Mouse (Mus musculus): ENCODE measurements around the gene Agap3. TPM values are rescaled to one million over a fixed set of nuclear protein-coding genes. Genes with fewer than 3 reads are reported as not detected.

Gene Agap3
- polyA plus RNA-seq, 1 experiment from 2014 or later = 80.9 TPM

DNA sequence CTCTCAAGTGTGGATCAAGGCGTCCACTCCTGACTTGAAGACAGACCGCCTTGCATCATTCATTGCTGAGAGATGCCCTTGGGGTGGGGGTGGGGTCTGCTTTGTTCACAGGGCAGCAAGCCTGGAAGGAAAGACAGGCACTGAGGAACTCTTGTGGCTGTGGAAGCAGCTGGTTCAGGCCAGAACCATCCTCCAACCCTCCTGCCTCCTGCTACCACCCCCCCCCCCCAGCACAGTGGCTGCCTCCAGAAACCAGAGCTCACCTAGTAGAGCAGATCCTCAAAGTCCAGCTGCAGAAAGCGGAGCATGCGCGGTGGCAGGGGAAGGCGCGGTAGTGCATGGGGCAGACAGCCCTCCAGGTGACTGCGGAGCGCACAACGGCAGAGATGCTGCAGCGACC, 81.4 kb downstream of the Agap3 start:
- no peak for ATAC-seq (ENCODE audit: low read depth)
- no peak overlapping the region for H3K4me2 ChIP-seq
- no peaks in the 10 kb centered on the region for H3K36me3 ChIP-seq
- H3K4me3 ChIP-seq = no peak overlapping the region
- H3K27ac ChIP-seq (replicated peaks) = no peak overlapping the region
- H3K9ac ChIP-seq = no peak overlapping the region
- peaks cover 48% of the 10 kb centered on the region for H3K27me3 ChIP-seq
- H3K9me3 ChIP-seq = no peaks in the 10 kb centered on the region
- 48% methylated on average over 11 of the region's 11 CpGs for WGBS
- H3K4me1 ChIP-seq (replicated peaks) = peaks cover 22% of the 10 kb centered on the region

DNA sequence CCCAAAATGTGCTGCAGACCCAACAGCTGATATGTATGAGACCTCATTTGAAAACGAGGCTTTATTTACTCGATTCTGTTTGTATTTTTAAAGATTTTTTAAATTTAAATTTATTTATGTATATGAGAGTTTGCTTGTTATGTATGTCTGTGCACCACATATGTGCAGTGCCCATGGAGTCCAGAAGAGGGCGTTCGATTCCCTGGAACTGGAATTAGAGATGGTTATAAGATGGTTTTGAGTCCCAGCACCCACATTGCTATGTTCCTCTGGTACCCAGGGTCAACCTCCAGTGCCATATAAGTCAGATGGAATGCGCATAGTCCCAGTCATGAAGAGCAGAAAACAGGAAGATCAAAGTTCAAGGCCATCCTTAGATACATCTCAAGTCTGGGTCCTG, 82.3 kb downstream of the Agap3 start:
- H3K27me3 ChIP-seq = peaks cover 39% of the 10 kb centered on the region
- peaks cover 19% of the 10 kb centered on the region for H3K4me1 ChIP-seq (replicated peaks)
- no peaks in the 10 kb centered on the region for H3K36me3 ChIP-seq
- H3K9me3 ChIP-seq = no peaks in the 10 kb centered on the region
- WGBS = 57% methylated on average over 5 of the region's 5 CpGs
- H3K4me3 ChIP-seq = no peak overlapping the region
- no peak for ATAC-seq (ENCODE audit: low read depth)
- no peak overlapping the region for H3K4me2 ChIP-seq
- H3K27ac ChIP-seq (replicated peaks) = no peak overlapping the region
- no peak overlapping the region for H3K9ac ChIP-seq

DNA sequence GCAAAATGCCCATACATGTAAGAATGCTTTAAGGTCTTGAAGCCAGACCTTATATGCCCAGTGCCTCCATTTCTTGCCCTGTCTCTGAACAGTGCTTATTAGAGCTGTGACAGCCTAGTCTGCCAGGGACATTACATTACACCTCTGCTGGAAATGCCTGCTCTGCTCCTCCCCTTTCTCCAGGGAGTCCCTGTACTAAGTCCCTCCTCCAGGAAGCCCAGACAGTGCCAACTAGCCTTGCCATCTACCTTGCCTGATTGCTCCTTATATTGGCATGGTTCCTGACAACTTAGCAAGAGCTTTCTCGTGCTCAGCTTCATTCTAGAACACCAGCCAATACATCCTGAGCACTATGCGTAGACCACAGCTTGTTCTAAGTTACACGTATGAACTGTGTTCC, 83.8 kb downstream of the Agap3 start:
- Histone ChIP-seq H3K27ac (replicated peaks) (no peak overlapping the region), H3K4me1 (replicated peaks) (peaks cover 20% of the 10 kb centered on the region), H3K9me3 (no peaks in the 10 kb centered on the region), H3K4me3 (no peak overlapping the region), H3K36me3 (no peaks in the 10 kb centered on the region), H3K4me2 (no peak overlapping the region), H3K27me3 (peaks cover 33% of the 10 kb centered on the region), H3K9ac (no peak overlapping the region)
- no peak for ATAC-seq (ENCODE audit: low read depth)
- 85% methylated on average over 3 of the region's 3 CpGs for WGBS

DNA sequence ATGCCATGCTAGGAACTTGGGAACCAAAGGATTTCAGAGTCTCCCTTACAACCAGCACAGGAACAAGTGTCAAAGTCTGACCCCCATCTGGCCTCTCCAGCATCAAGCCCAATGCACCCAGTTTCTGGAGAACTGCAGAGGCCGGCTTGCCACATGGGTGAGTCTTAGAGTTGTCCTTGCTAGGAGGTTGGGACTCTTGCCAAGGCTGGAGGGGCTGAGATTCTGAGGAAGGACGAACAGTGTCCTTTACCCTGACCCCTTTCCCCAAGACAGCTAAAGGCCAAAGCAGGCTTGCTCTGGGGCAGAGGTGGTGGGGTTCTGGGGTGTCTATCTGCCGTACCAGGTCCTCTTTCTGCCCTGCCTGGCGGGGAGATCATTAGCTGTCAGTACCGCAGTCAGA, 84.5 kb downstream of the Agap3 start:
- 59% methylated on average over 5 of the region's 5 CpGs for WGBS
- no peak for ATAC-seq (ENCODE audit: low read depth)
- no peak overlapping the region for H3K4me2 ChIP-seq
- no peak overlapping the region for H3K4me3 ChIP-seq
- H3K36me3 ChIP-seq = no peaks in the 10 kb centered on the region
- no peak overlapping the region for H3K9ac ChIP-seq
- H3K4me1 ChIP-seq (replicated peaks) = peaks cover 27% of the 10 kb centered on the region
- no peak overlapping the region for H3K27ac ChIP-seq (replicated peaks)
- H3K9me3 ChIP-seq = no peaks in the 10 kb centered on the region
- peaks cover 25% of the 10 kb centered on the region for H3K27me3 ChIP-seq

DNA sequence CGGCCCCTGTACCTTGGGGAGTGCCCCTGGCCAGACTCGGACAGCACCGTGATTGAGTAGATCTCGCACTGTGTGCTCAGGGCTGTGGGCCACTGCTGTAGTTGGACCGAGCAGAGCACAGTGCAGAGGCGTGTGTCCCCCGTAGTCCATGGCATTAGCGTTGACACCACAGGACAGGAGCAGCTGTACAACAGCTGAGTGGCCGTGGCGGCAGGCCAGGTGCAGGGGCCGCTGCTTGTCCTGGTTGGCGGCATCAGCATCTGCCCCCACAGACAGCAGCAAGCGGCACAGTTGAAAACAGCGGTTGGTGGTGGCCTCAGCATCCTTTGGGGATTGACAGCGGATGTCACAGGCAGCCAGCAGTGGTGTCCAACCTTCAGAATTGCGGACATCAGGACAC, 85.6 kb downstream of the Agap3 start:
- no peak overlapping the region for H3K4me3 ChIP-seq
- ATAC-seq (ENCODE audit: low read depth) = no peak
- H3K9ac ChIP-seq = no peak overlapping the region
- no peaks in the 10 kb centered on the region for H3K36me3 ChIP-seq
- no peak overlapping the region for H3K27ac ChIP-seq (replicated peaks)
- peaks cover 14% of the 10 kb centered on the region for H3K27me3 ChIP-seq
- H3K9me3 ChIP-seq = no peaks in the 10 kb centered on the region
- 63% methylated on average over 16 of the region's 16 CpGs for WGBS
- H3K4me2 ChIP-seq = no peak overlapping the region
- H3K4me1 ChIP-seq (replicated peaks) = peaks cover 27% of the 10 kb centered on the region

DNA sequence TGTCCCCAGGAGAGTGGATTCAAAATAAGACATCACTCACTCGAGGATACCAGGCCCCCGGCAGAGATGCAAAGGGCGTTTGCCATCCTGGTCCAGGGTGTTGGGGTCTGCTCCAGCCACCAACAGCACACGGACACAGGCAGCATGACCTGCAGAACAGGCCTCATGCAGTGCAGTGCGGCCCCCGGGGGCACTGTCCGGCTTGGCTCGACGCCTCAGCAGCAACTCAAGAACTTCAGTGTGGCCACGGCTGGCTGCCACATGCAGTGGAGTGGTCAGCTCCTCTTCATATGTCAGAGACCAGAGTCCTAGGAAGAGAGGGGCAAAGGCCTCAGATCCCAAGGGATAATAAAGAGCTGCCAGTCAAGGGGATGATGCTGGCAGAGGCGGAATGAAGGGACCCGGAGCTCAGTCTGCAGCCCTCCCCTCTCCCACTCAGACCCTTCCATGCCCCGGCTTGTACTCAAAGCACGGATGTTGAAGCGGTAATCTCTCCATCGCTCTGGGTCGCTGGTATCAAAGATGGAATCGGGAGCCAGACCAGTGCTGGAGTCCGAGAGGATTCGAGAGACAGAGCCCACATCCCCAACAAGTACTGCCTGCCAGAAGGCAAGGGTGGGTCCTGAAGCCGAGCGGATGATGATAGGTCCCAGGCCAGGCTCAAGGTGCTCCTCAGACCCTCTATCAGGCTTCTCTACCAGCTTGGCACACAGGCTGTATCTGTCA, 87.8 kb downstream of the Agap3 start:
- no peak for ATAC-seq (ENCODE audit: low read depth)
- Histone ChIP-seq H3K4me2 (no peak overlapping the region), H3K4me3 (no peak overlapping the region), H3K9ac (no peak overlapping the region), H3K4me1 (replicated peaks) (peaks cover 27% of the 10 kb centered on the region), H3K9me3 (no peaks in the 10 kb centered on the region), H3K27ac (replicated peaks) (no peak overlapping the region), H3K27me3 (peaks cover 9% of the 10 kb centered on the region; the same call in 1 of the 2 replicates), H3K36me3 (no peaks in the 10 kb centered on the region)
- 86% methylated on average over 22 of the region's 22 CpGs for WGBS

DNA sequence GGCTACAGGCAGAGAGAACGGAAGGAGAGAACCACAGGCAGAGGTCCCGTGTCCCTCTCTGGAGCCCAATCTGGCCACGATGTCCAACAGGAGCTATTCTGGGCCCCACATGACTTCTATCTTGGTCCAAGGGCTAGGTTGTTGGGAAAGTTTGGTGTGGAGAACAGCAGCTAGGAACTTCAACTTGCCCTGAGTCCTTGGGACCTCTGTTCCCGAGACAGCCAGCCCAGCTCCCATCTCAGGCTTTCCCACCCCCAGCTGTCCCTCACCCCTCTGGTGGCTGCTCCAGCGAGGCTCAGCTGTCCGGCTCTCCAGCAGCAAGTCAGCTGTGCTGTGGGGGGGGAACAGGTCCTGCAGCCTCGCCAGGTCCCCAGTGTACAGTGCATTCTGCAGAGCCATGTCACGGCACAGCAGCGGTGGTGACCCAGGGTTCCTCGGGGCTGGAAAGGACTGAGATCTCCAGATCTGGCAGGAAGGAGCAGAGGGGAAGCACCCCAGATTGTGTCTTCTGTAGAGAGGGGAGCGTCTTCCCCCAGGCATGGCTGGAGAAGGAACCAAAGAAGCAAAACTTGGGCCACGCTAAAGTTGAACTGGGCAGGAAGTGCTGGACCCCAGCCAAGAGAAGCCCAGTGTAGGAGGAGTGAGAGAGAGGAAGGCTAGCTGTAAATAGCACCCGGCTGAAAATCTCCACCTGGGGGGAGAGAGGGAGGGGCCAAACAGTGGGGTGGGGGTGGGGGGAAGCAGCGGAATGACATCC, 88.6 kb downstream of the Agap3 start, which contains the start of gene Asb10:
Asb10 (minus strand) TSS at position 592 of the 757 bp plus-strand sequence.
- Histone ChIP-seq H3K9ac (no peak within 1 kb of the TSS), H3K27me3 (peaks cover 6% of the 10 kb centered on the region; the same call in 1 of the 2 replicates), H3K4me2 (peak within 1 kb of the TSS; percentile 20), H3K9me3 (no peaks in the 10 kb centered on the region), H3K4me3 (no peak within 1 kb of the TSS), H3K4me1 (replicated peaks) (peaks cover 27% of the 10 kb centered on the region), H3K36me3 (no peaks in the 10 kb centered on the region), H3K27ac (replicated peaks) (no peak within 1 kb of the TSS)
- 38% methylated on average over 14 of the region's 14 CpGs for WGBS
- ATAC-seq (ENCODE audit: low read depth) = no peak

DNA sequence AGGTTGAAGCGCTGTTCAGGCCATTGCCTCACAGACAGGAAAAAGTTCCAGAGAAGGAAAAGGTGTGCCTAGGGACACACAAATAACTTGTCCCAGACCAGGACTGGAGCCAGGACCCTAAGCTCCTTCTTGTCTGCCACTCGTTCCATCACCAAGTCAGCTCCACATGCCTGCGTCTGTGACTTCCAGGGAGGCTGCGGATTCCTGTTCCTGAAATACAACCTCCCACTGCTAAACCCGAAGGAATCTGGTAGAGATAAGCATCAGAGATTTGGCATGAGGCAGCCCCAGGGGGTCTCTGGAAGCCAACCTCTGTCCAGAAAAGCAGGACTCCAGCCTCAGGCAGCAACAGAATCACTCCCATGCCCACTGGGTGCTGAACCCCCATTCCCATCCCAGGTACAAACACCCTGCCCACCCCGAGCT, 89.2 kb downstream of the Agap3 start:
- H3K4me2 ChIP-seq = peak overlapping the region; percentile 20; the same call in 1 of the 2 replicates
- H3K4me3 ChIP-seq = no peak overlapping the region
- H3K9me3 ChIP-seq = no peaks in the 10 kb centered on the region
- 51% methylated on average over 6 of the region's 6 CpGs for WGBS
- no peak overlapping the region for H3K9ac ChIP-seq
- H3K27me3 ChIP-seq = peaks cover 4% of the 10 kb centered on the region; the same call in 1 of the 2 replicates
- no peaks in the 10 kb centered on the region for H3K36me3 ChIP-seq
- no peak for ATAC-seq (ENCODE audit: low read depth)
- peaks cover 27% of the 10 kb centered on the region for H3K4me1 ChIP-seq (replicated peaks)
- H3K27ac ChIP-seq (replicated peaks) = no peak overlapping the region

DNA sequence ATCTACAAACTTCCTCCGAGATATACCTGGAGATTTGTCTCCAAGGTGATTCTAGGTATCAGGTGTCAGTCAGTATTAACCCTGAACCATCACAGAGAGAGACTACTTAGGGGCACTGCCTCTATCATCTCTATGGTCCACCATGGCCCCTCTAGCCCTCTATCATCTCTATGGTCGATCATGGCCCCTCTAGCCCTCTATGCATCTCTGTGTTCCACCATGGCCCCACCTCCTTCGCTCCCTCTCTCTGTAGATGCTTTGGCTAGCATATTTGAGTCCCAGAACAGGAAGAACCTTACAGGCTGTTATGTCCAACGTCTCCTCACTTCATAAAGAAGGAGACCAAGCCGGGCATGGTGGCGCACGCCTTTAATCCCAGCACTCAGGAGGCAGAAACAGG, 90.7 kb downstream of the Agap3 start:
- ATAC-seq (ENCODE audit: low read depth) = no peak
- no peaks in the 10 kb centered on the region; the same call in 1 of the 2 replicates for H3K27me3 ChIP-seq
- H3K4me3 ChIP-seq = no peak overlapping the region
- no peaks in the 10 kb centered on the region for H3K9me3 ChIP-seq
- H3K4me2 ChIP-seq = no peak overlapping the region
- no peak overlapping the region for H3K27ac ChIP-seq (replicated peaks)
- peaks cover 19% of the 10 kb centered on the region for H3K4me1 ChIP-seq (replicated peaks)
- 79% methylated on average over 7 of the region's 7 CpGs for WGBS
- no peak overlapping the region for H3K9ac ChIP-seq
- no peaks in the 10 kb centered on the region for H3K36me3 ChIP-seq

DNA sequence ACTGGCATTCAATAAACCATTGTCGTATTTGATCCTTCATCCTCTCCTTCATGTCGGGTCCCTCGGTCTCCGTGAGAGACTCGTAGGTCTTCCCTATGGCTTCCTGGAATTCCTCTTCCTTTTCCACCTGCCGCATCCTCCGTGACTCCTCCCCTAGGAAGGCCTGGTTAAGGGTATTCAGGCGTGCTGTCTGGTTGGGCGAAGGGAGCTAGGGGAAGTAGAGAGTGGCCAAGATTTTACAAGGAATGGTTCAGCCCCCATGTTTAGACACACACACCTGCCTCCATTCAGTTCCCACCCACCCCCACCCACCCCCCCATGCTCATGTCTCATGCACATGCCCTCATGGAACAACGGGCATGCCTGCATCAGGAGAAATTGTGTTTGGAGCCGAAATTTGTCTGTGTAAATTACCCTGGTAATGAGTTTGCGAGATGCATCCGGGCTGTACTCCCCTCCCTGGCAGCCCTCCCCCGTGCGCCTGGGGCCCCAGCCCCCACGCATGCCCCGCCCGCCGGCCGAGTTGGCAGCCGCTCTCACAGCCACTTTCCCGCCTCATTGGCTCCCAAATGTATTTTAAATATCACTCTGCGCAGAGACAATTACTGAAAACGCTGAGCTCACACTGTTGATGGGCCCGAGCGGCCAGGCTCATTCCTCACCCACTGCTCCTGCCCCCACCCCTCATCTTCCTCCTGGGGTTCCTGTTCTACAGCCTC, 98.8 kb downstream of the Agap3 start:
- peak; percentile 89 for ATAC-seq (ENCODE audit: low read depth)
- peak overlapping the region; percentile 4; the same call in 1 of the 2 replicates for H3K9ac ChIP-seq
- WGBS = 18% methylated on average over 26 of the region's 26 CpGs

DNA sequence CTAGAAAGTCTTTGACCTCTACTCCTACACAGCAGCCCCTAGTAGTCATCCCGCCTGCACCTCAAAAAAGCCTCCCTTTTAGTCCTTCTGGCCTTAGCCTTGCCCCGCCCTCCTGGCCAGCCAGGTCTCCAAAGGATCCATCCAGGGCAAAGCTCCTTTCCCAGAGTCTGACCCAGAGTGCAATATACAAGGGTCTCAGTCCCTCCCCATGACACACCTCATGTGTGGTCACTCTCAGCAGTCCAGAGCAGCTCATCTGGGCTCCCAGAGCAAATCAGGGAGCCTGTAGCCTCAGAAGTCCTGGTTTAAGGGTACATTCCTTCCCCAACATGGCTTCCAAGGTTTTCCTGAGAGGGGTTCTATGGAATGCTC, 99.3 kb downstream of the Agap3 start:
- Histone ChIP-seq H3K9me3 (peaks cover 4% of the 10 kb centered on the region; the same call in 1 of the 2 replicates), H3K27ac (replicated peaks) (peak overlapping the region; percentile 79), H3K4me1 (replicated peaks) (peaks cover 31% of the 10 kb centered on the region), H3K4me3 (no peak overlapping the region), H3K9ac (peak overlapping the region; percentile 4; the same call in 1 of the 2 replicates), H3K4me2 (peak overlapping the region; percentile 41), H3K27me3 (peaks cover 6% of the 10 kb centered on the region), H3K36me3 (no peaks in the 10 kb centered on the region)
- WGBS = 39% methylated on average over 2 of the region's 2 CpGs
- ATAC-seq (ENCODE audit: low read depth) = peak; percentile 30; the same call in 1 of the 2 replicates

More for the DNA sequence above, 98.8 kb downstream of the Agap3 start:
- peak overlapping the region; percentile 41 for H3K4me2 ChIP-seq
- no peaks in the 10 kb centered on the region for H3K36me3 ChIP-seq
- H3K4me3 ChIP-seq = no peak overlapping the region
- peaks cover 6% of the 10 kb centered on the region for H3K27me3 ChIP-seq
- peaks cover 1% of the 10 kb centered on the region; the same call in 1 of the 2 replicates for H3K9me3 ChIP-seq
- H3K27ac ChIP-seq (replicated peaks) = peak overlapping the region; percentile 79
- peaks cover 31% of the 10 kb centered on the region for H3K4me1 ChIP-seq (replicated peaks)

Data from neural tube, embryonic 13.5 days (tissue).